Mouse (Mus musculus) midbrain, embryonic 14.5 days (tissue): ENCODE data around the gene Ndel1. TPM values are rescaled to one million over a fixed set of nuclear protein-coding genes. Genes with fewer than 3 reads are reported as not detected.

Source experiments
- ATAC-seq: fragments of 200-750 bp; cut with Nextera tagmentation; 2 replicates; pipeline ENCODE4 v1.8.0; 2017; ENCODE audit warnings: moderate number of reproducible peaks, moderate library complexity; ENCODE audit not compliant: low FRiP score, low TSS enrichment
- DNase-seq: peaks from one replicate; pipeline ENCODE4 v3.0.0-alpha.2; 2015
- H3K27ac ChIP-seq: fragments of 300-500 bp; sonication (generic); replicated peaks from 2 replicates; pipeline ENCODE4 v1.5.1; 2014; ENCODE audit warnings: mild to moderate bottlenecking, low read depth, low read length, moderate library complexity
- H3K27me3 ChIP-seq: fragments of 300-500 bp; sonication (generic); 2 replicates; pipeline ENCODE4 v1.6.1; 2014; ENCODE audit warnings: low read length, control low read depth, mixed read lengths; ENCODE audit not compliant: control insufficient read depth, insufficient read depth
- H3K36me3 ChIP-seq: fragments of 300-500 bp; sonication (generic); 2 replicates; pipeline ENCODE4 v1.6.1; 2014; ENCODE audit warnings: low read length, control low read depth; ENCODE audit not compliant: control insufficient read depth, insufficient read depth
- H3K4me1 ChIP-seq: fragments of 300-500 bp; sonication (generic); 2 replicates; pipeline ENCODE4 v1.6.1; 2014; ENCODE audit warnings: mild to moderate bottlenecking, antibody characterized with exemption, low read length, control low read depth; ENCODE audit not compliant: control insufficient read depth, insufficient read depth
- H3K4me2 ChIP-seq: fragments of 300-500 bp; sonication (generic); 2 replicates; pipeline ENCODE4 v1.6.1; 2014; ENCODE audit warnings: mild to moderate bottlenecking, low read length, moderate library complexity
- H3K4me3 ChIP-seq: fragments of 300-500 bp; sonication (generic); replicated peaks from 2 replicates; pipeline ENCODE4 v1.5.1; 2014; ENCODE audit warnings: low read depth, low read length
- H3K9ac ChIP-seq: fragments of 300-500 bp; sonication (generic); replicated peaks from 2 replicates; pipeline ENCODE4 v1.6.1; 2014; ENCODE audit warnings: mild to moderate bottlenecking, low read length, moderate library complexity
- H3K9me3 ChIP-seq: fragments of 300-500 bp; sonication (generic); 2 replicates; pipeline ENCODE4 v1.6.1; 2016; ENCODE audit warnings: low read length, control low read depth, mixed read lengths; ENCODE audit not compliant: control insufficient read depth
- WGBS: fragments of 180-500 bp; shearing (Covaris S2); extraction: QIAGEN DNeasy Blood & Tissue Kit; methylation state at CpG from one replicate; pipeline ENCODE4 v1.1.7; 2014; 5-methylcytosine and 5-hydroxymethylcytosine counted together
- polyA plus RNA-seq: library from polyadenylated mRNA; unstranded; fragments of >200 nt; fragmentation: Nextera tagmentation; extraction: Ambion mirVana; gene quantifications from 2 replicates; pipeline ENCODE4 v1.2.1, GENCODE M21; 2014

Ndel1 gene
- polyA plus RNA-seq, 1 experiment from 2014 or later = 86.3 TPM

DNA sequence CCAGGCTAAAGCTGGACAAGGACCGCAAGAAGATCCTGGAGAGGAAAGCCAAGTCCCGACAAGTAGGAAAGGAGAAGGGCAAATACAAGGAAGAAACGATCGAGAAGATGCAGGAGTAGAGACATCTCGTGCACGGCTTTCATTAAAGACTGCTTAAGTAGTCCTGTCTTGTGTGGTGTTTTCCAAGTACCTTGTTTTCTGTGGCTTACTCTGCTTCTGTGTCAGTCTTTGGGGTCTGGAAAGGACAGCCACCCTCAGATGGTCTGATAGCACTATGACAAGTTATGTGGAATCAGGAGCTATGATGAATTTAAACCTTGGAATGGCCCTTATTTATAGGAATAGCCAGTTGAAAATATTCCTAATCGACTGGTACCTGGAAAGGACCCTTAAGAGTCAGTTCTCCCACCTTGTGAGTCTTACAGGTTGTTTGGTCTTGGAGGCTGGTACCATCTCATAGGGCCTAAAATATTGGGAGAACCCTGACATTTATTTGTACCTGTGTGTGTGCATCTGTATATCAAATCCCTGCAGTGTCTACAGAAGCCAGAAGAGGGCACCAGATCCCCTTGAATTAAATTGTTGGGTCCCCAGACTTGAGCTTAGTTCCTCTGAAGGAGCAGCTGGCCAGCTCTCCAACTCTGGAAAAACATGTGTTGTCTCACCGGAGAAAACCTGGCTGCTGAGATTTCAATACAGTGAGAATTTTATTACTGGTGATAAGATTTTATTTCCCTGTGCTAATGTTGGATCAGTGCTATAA, 32.9 kb upstream of the Ndel1 start:
- WGBS = 82% methylated on average over 8 of the region's 8 CpGs
- no peak overlapping the region for H3K9ac ChIP-seq
- no peak overlapping the region for H3K4me3 ChIP-seq
- peaks cover 51% of the 10 kb centered on the region for H3K36me3 ChIP-seq
- no peak overlapping the region for H3K4me2 ChIP-seq
- DNase-seq = peak; percentile 93
- H3K27me3 ChIP-seq = no peaks in the 10 kb centered on the region
- ATAC-seq = no peak
- H3K9me3 ChIP-seq = no peaks in the 10 kb centered on the region
- H3K27ac ChIP-seq = no peak overlapping the region
- peaks cover 6% of the 10 kb centered on the region for H3K4me1 ChIP-seq

GRCm38 (mm10) chr11:68903775-68904174, 32.1 kb upstream of the Ndel1 start:
- Histone ChIP-seq H3K27me3 (no peaks in the 10 kb centered on the region), H3K36me3 (peaks cover 51% of the 10 kb centered on the region), H3K9ac (no peak overlapping the region), H3K27ac (no peak overlapping the region), H3K9me3 (no peaks in the 10 kb centered on the region), H3K4me2 (no peak overlapping the region), H3K4me1 (peaks cover 6% of the 10 kb centered on the region), H3K4me3 (no peak overlapping the region)
- 93% methylated on average over 2 of the region's 2 CpGs for WGBS
- ATAC-seq (no peak), DNase-seq (no peak)

GRCm38 (mm10) chr11:68902823-68903222, 31.2 kb upstream of the Ndel1 start:
- WGBS = 88% methylated on average over 5 of the region's 5 CpGs
- peak overlapping the region; percentile 94 for H3K4me3 ChIP-seq
- no peak for ATAC-seq

DNA sequence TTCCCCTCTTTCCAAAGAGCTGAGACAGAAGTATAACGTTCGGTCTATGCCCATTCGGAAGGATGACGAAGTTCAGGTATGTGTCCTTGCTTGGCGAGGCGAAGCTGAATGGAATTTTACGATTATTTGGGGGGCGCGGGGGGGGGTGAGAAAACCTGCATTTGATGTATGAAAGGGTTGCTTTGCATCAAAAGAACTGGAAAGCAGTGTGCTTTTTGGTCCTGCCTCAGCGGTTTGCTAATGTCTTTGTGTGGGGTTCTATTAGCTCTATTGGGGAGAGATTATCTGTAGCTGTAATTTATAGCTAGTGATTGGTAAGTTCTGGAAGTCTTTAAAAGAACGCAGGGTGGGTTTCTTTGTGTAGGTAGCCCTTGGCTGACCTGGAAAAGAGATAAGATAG, 30.7 kb upstream of the Ndel1 start:
- H3K9me3 ChIP-seq = no peaks in the 10 kb centered on the region
- no peaks in the 10 kb centered on the region for H3K27me3 ChIP-seq
- H3K36me3 ChIP-seq = peaks cover 46% of the 10 kb centered on the region
- peak overlapping the region; percentile 94 for H3K4me3 ChIP-seq
- DNase-seq (no peak), ATAC-seq (no peak)
- H3K4me2 ChIP-seq = peak overlapping the region; percentile 61
- H3K4me1 ChIP-seq = peaks cover 6% of the 10 kb centered on the region
- 6% methylated on average over 11 of the region's 11 CpGs for WGBS
- peak overlapping the region; percentile 95 for H3K9ac ChIP-seq
- H3K27ac ChIP-seq = no peak overlapping the region

More at GRCm38 (mm10) chr11:68902823-68903222, 31.2 kb upstream of the Ndel1 start:
- H3K27ac ChIP-seq = no peak overlapping the region
- H3K9ac ChIP-seq = peak overlapping the region; percentile 95; the same call in 1 of the 2 replicates
- H3K4me2 ChIP-seq = peak overlapping the region; percentile 61
- no peaks in the 10 kb centered on the region for H3K27me3 ChIP-seq
- peaks cover 6% of the 10 kb centered on the region for H3K4me1 ChIP-seq
- DNase-seq = no peak
- peaks cover 51% of the 10 kb centered on the region for H3K36me3 ChIP-seq
- H3K9me3 ChIP-seq = no peaks in the 10 kb centered on the region

- WGBS = under 1% methylated on average over 9 of the region's 10 CpGs
- Histone ChIP-seq H3K4me1 (peaks cover 6% of the 10 kb centered on the region), H3K27me3 (no peaks in the 10 kb centered on the region), H3K36me3 (peaks cover 43% of the 10 kb centered on the region), H3K4me3 (peak overlapping the region; percentile 94), H3K9me3 (no peaks in the 10 kb centered on the region), H3K9ac (peak overlapping the region; percentile 95), H3K4me2 (peak overlapping the region; percentile 61), H3K27ac (peak overlapping the region; percentile 93; the same call in 1 of the 2 replicates)
- no peak for DNase-seq
- ATAC-seq = no peak
Measured at GRCm38 (mm10) chr11:68902047-68902364, 30.3 kb upstream of the Ndel1 start.

DNA sequence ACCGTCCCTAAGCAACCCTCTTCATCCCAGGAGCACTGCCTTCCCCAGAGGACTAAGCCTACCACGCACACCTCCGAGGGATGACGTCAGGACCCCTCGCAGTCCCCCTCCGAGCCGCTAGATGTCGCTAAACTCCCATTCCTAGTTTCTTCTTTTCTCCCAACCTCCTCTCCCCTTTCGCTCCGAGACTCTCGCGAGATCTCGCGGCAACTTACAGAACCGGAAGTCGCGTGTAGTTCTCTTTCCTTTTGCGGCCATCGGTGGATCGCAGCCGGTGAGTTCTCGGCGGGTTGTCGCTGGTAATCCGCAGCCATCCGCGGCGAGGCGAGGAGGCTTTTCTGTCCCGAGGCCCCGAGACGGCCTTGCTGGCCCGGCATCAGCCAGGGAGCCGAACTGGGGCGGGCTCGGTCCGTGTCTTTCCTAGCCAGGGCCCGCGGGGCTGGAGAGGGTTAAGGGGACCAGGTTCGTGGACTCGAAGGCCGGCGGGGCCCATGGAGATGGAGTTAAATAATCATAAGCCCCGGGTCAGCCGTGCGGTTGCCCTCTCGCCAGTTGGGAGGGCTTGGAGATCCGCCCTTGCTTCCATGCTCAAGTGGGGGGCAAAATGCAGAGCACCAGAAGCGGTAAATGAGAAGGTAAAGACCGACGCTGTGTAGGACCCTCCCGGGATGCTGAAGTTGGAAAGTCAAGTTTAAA, 29.8 kb upstream of the Ndel1 start, which contains the start of gene Rpl26:
Rpl26 (plus strand) TSS at position 233 of the 696 bp plus-strand sequence.
- under 1% methylated on average over 52 of the region's 52 CpGs for WGBS
- Histone ChIP-seq H3K27me3 (no peaks in the 10 kb centered on the region), H3K27ac (peak within 1 kb of the TSS; percentile 93), H3K9me3 (no peaks in the 10 kb centered on the region), H3K4me1 (peaks cover 6% of the 10 kb centered on the region), H3K4me3 (peak within 1 kb of the TSS; percentile 94), H3K4me2 (peak within 1 kb of the TSS; percentile 61), H3K36me3 (peaks cover 39% of the 10 kb centered on the region), H3K9ac (peak within 1 kb of the TSS; percentile 95)
- DNase-seq (peak; percentile 99), ATAC-seq (peak; percentile 89)

GRCm38 (mm10) chr11:68900519-68901350, 29.1 kb upstream of the Ndel1 start:
- Histone ChIP-seq H3K27ac (0 out of 2 replicates have a peak overlapping the region, but pooled peaks have one; percentile 93), H3K36me3 (peaks cover 32% of the 10 kb centered on the region), H3K9ac (peak overlapping the region; percentile 42), H3K27me3 (no peaks in the 10 kb centered on the region), H3K4me2 (peak overlapping the region; percentile 60), H3K4me3 (peak overlapping the region; percentile 94), H3K9me3 (no peaks in the 10 kb centered on the region), H3K4me1 (peaks cover 6% of the 10 kb centered on the region)
- ATAC-seq (peak; percentile 64; the same call in 1 of the 2 replicates), DNase-seq (no peak)
- 27% methylated on average over 31 of the region's 31 CpGs for WGBS

GRCm38 (mm10) chr11:68899815-68900214, 28.2 kb upstream of the Ndel1 start:
- Histone ChIP-seq H3K9ac (no peak overlapping the region), H3K4me2 (no peak overlapping the region), H3K27ac (no peak overlapping the region), H3K4me3 (no peak overlapping the region), H3K9me3 (no peaks in the 10 kb centered on the region), H3K27me3 (no peaks in the 10 kb centered on the region), H3K4me1 (peaks cover 6% of the 10 kb centered on the region), H3K36me3 (peaks cover 22% of the 10 kb centered on the region)
- 89% methylated on average over 8 of the region's 8 CpGs for WGBS
- DNase-seq (no peak), ATAC-seq (no peak)
